11 mouse cellular contexts compared by ENCODE assay signal in genomic region chr17:86132534-86132933, GRCm38 (mm10). TPM values are rescaled to one million over a fixed set of nuclear protein-coding genes. Genes with fewer than 3 reads are reported as not detected.
DNase-seq lines count a peak whose midpoint lies in the region; ATAC-seq and TF ChIP-seq lines count a peak whose summit lies in the region.
"Had no signal": no experiment of that assay in that cellular context is flagged by ENCODE, and none has a peak within 500 bp of the region (broad histone marks: within the 10 kb centered on the region; RNA-seq: fewer than 3 reads in every experiment).

No protein-coding gene starts in this region.

- H3K4me1 ChIP-seq in kidney, adult 2 months (ENCODE audit: control insufficient read depth, insufficient read depth, low read length), result no peaks in the 10 kb centered on the region
- H3K4me1 ChIP-seq in CH12.LX (ENCODE audit: control insufficient read depth in 1 of 2, insufficient read depth in 2 of 2) (peaks cover 3 to 55% of the 10 kb centered on the region in 2 experiments; a peak in 3 of 4 replicates), G1E (ENCODE audit: insufficient read depth, low read depth, low read length) (no peaks in the 10 kb centered on the region; the same call in 1 of the 2 replicates)
- no peaks in the 10 kb centered on the region for H3K4me1 ChIP-seq in kidney, embryonic 14.5 days (ENCODE audit: control insufficient read depth, insufficient read depth, low read length)
- H3K4me1 ChIP-seq: midbrain, embryonic 12.5 days had no signal

- no peak overlapping the region for H3K4me2 ChIP-seq in CH12.LX (ENCODE audit: insufficient read depth, low read depth, poor library complexity, severe bottlenecking)
- no peak overlapping the region for H3K4me2 ChIP-seq in kidney, embryonic 14.5 days (replicated peaks; ENCODE audit: low read depth, low read length)
- H3K4me2 ChIP-seq: midbrain, embryonic 12.5 days had no signal

- ATAC-seq in G1E (ENCODE audit: extremely low read depth, insufficient number of reproducible peaks, low FRiP score, poor library complexity, severe bottlenecking), result peak; percentile 8; the same call in 1 of the 2 replicates
- ATAC-seq in kidney, embryonic 14.5 days (ENCODE audit: low FRiP score, low TSS enrichment), result peak; percentile 78

- H3K9me3 ChIP-seq in CH12.LX (replicated peaks; ENCODE audit: low read length), result no peaks in the 10 kb centered on the region
- H3K9me3 ChIP-seq in G1E (replicated peaks), result no peaks in the 10 kb centered on the region
- no peaks in the 10 kb centered on the region for H3K9me3 ChIP-seq in kidney, embryonic 14.5 days (ENCODE audit: control insufficient read depth, low read length)
- H3K9me3 ChIP-seq: midbrain, embryonic 12.5 days had no signal

- H3K4me3 ChIP-seq in kidney, adult 2 months (ENCODE audit: insufficient read depth, low read depth, low read length), result no peak overlapping the region
- H3K4me3 ChIP-seq in CH12.LX (replicated peaks in 1 of 3; ENCODE audit: low read depth in 2 of 3, low read length in 2 of 3, poor library complexity in 1 of 3) (no peak overlapping the region), G1E (ENCODE audit: low read depth, low read length) (no peak overlapping the region)
- H3K4me3 ChIP-seq in kidney, embryonic 14.5 days (ENCODE audit: low read length), result no peak overlapping the region
- H3K4me3 ChIP-seq: midbrain, embryonic 12.5 days had no signal

- TF ChIP-seq POLR2A in kidney, adult 2 months (IDR thresholded peaks at IDR 0.05; ENCODE audit: low read depth, low read length), result no peak
- TF ChIP-seq POLR2A in CH12.LX (IDR thresholded peaks at IDR 0.05; ENCODE audit: low read depth, low read length), result no peak

- in situ Hi-C loops in CH12.LX (cut with MboI; ENCODE audit: low pct_ligation_motif_present, low pct_unique_long_range_greater_than_20kb, low sequenced_read_pairs), result no loop called here

- H3K79me2 ChIP-seq in CH12.LX (replicated peaks; ENCODE audit: control insufficient read depth, extremely low read depth, insufficient read depth, poor library complexity, severe bottlenecking), result no peaks in the 10 kb centered on the region; the same call in 1 of the 2 replicates

- TF ChIP-seq CTCF in kidney, adult 2 months (conservative IDR thresholded peaks at IDR 0.05; ENCODE audit: insufficient read depth, insufficient read length, low read depth, low read length), result peak; percentile 53
- peak; percentile 19 to 69; a peak in 3 of 4 replicates for TF ChIP-seq CTCF in CH12.LX (conservative IDR thresholded peaks at IDR 0.05 in 1 of 2, IDR thresholded peaks at IDR 0.05 in 1 of 2; ENCODE audit: low read depth in 2 of 2, low read length in 2 of 2)
- no peak for TF ChIP-seq CTCF in G1E (IDR thresholded peaks at IDR 0.05; ENCODE audit: low read depth, low read length)

- WGBS in kidney, adult 2 months, result 39% methylated on average over 5 of the region's 5 CpGs
- 37% methylated on average over 5 of the region's 5 CpGs for WGBS in kidney, embryonic 14.5 days

- H3K27me3 ChIP-seq in kidney, adult 2 months (replicated peaks; ENCODE audit: control insufficient read depth, insufficient read depth, low read length), result no peaks in the 10 kb centered on the region
- H3K27me3 ChIP-seq in CH12.LX (replicated peaks), result no peaks in the 10 kb centered on the region
- no peaks in the 10 kb centered on the region for H3K27me3 ChIP-seq in G1E (ENCODE audit: insufficient read depth, low read length)
- H3K27me3 ChIP-seq in kidney, embryonic 14.5 days (ENCODE audit: control insufficient read depth, insufficient read depth, low read length), result no peaks in the 10 kb centered on the region
- H3K27me3 ChIP-seq: midbrain, embryonic 12.5 days had no signal

- H3K36me3 ChIP-seq in kidney, adult 2 months (ENCODE audit: control insufficient read depth, insufficient read depth, low read length), result peaks cover 3% of the 10 kb centered on the region; the same call in 1 of the 2 replicates
- H3K36me3 ChIP-seq in CH12.LX (replicated peaks in 1 of 2; ENCODE audit: control insufficient read depth in 1 of 2, insufficient read depth in 1 of 2, low read length in 1 of 2) (peaks cover 51 to 83% of the 10 kb centered on the region in 2 experiments), G1E (replicated peaks) (peaks cover 95% of the 10 kb centered on the region)
- H3K36me3 ChIP-seq in kidney, embryonic 14.5 days (ENCODE audit: control insufficient read depth, insufficient read depth, low read length), result peaks cover 51% of the 10 kb centered on the region

- dilution Hi-C loops in CH12.LX (cut with MboI; ENCODE audit: extremely low pct_ligation_motif_present, extremely low pct_unique_long_range_greater_than_20kb, low sequenced_read_pairs), result no loop called here

- H3K9ac ChIP-seq in CH12.LX (ENCODE audit: insufficient read depth, low read depth), result no peak overlapping the region
- H3K9ac ChIP-seq in kidney, embryonic 14.5 days (ENCODE audit: low read depth, low read length), result no peak overlapping the region
- H3K9ac ChIP-seq: midbrain, embryonic 12.5 days had no signal

- H3K27ac ChIP-seq in kidney, adult 2 months (ENCODE audit: insufficient read depth, low read depth, low read length), result no peak overlapping the region
- no peak overlapping the region for H3K27ac ChIP-seq in CH12.LX (ENCODE audit: insufficient read depth, low read depth)
- no peak overlapping the region for H3K27ac ChIP-seq in kidney, embryonic 14.5 days (ENCODE audit: low read depth, low read length)
- H3K27ac ChIP-seq: midbrain, embryonic 12.5 days had no signal

- peak; percentile 54 for DNase-seq in kidney, adult 2 months
- no peak for DNase-seq in kidney, adult 11 months
- DNase-seq in CH12.LX (ENCODE audit: extremely low read depth) (peak; percentile 80), G1E (ENCODE audit: low spot score) (no peak)
- DNase-seq in thymus, postnatal 10 days (ENCODE audit: low spot score in 2 of 2), result no peak
- no peak for DNase-seq in embryo, embryonic 10.5 days (ENCODE audit: low spot score)
- no peak for DNase-seq in natural killer cell, adult 2 months (ENCODE audit: low spot score in 2 of 2)
- DNase-seq: gastrocnemius, postnatal 14 days; left cerebral cortex, postnatal 4 days had no signal

- TF ChIP-seq RAD21 in CH12.LX (IDR thresholded peaks at IDR 0.05; ENCODE audit: low read depth, low read length), result peak; percentile 38

- no peak for TF ChIP-seq EP300 in CH12.LX (IDR thresholded peaks at IDR 0.05; ENCODE audit: low read length)

TF ChIP-seq in CH12.LX, 34 proteins besides CTCF, POLR2A, EP300 and RAD21:
- no peak for TF ChIP-seq JUN (IDR thresholded peaks at IDR 0.05; ENCODE audit: insufficient read depth, low read depth, low read length)
- TF ChIP-seq MXI1 (IDR thresholded peaks at IDR 0.05; ENCODE audit: low read depth, low read length), result no peak
- no peak for TF ChIP-seq USF2 (conservative IDR thresholded peaks at IDR 0.05; ENCODE audit: low read depth, low read length)
- TF ChIP-seq TCF12 (IDR thresholded peaks at IDR 0.05; ENCODE audit: low read depth, low read length), result 0 out of 2 replicates have a peak, but pooled peaks have one; percentile 20
- TF ChIP-seq IRF4 (IDR thresholded peaks at IDR 0.05; ENCODE audit: low read depth, low read length), result no peak
- no peak for TF ChIP-seq ZNF384 (IDR thresholded peaks at IDR 0.05; ENCODE audit: low read depth, low read length)
- no peak for TF ChIP-seq ZMIZ1 (IDR thresholded peaks at IDR 0.05; ENCODE audit: low read depth, low read length)
- peak; percentile 31 for TF ChIP-seq SMC3 (IDR thresholded peaks at IDR 0.05; ENCODE audit: low read depth, low read length)
- no peak for TF ChIP-seq KAT2A (IDR thresholded peaks at IDR 0.05; ENCODE audit: insufficient replicate concordance, low read length)
- TF ChIP-seq POLR2AphosphoS2 (IDR thresholded peaks at IDR 0.05; ENCODE audit: low read depth, low read length), result no peak
- TF ChIP-seq GABPA (IDR thresholded peaks at IDR 0.05; ENCODE audit: insufficient replicate concordance, low read depth, low read length), result no peak

RNA-seq across cellular contexts. Expression of gene Srbd1, which starts 12.4 kb away (rescaled TPM):
- 2.3 and 3.6 TPM in 2 replicates for polyA plus RNA-seq in kidney, adult 2 months (2012; rRNA removed)
- total RNA-seq in CH12.LX (2012; rRNA removed) (21.5 and 24.9 TPM in 2 replicates), CH12.LX (2014; rRNA removed) (24.8 and 25.7 TPM in 2 replicates), G1E (2014; fragmentation: Nextera tagmentation) (33.3 and 36.1 TPM in 2 replicates), G1E (2017) (26.6 and 28.3 TPM in 2 replicates)
- polyA plus RNA-seq in CH12.LX (2012; ENCODE audit: insufficient read length, low read depth) (33.0 and 34.5 TPM in 2 replicates), G1E (2012) (6.2 and 8.9 TPM in 2 replicates)
- 11.6 and 12.7 TPM in 2 replicates for polyA plus RNA-seq in kidney, embryonic 14.5 days (2014; fragmentation: Nextera tagmentation; extraction: Ambion mirVana)

RNA-seq across cellular contexts. Expression of gene Prkce, which starts 35.1 kb away (rescaled TPM):
- 5.0 and 6.1 TPM in 2 replicates for polyA plus RNA-seq in kidney, adult 2 months (2012; rRNA removed)
- total RNA-seq in CH12.LX (2012; rRNA removed), result 10.2 and 11.4 TPM in 2 replicates
- 4.0 and 4.1 TPM in 2 replicates for total RNA-seq in CH12.LX (2014; rRNA removed)
- 10.7 and 13.2 TPM in 2 replicates for polyA plus RNA-seq in CH12.LX (2012; ENCODE audit: insufficient read length, low read depth)
- total RNA-seq in G1E (2014; fragmentation: Nextera tagmentation), result 5.1 and 6.1 TPM in 2 replicates
- total RNA-seq in G1E (2017), result 2.5 and 2.7 TPM in 2 replicates
- 2.0 and 2.2 TPM in 2 replicates for polyA plus RNA-seq in G1E (2012)
- 7.2 and 8.8 TPM in 2 replicates for polyA plus RNA-seq in kidney, embryonic 14.5 days (2014; fragmentation: Nextera tagmentation; extraction: Ambion mirVana)

Comparison
In these comparisons a context has a peak if more than half of its experiments do, and no peak if none do; other contexts are left out.
1. DNase-seq: peak in kidney, adult 2 months (single experiment) and CH12.LX (single experiment); none in kidney, adult 11 months (single experiment), G1E (single experiment), thymus, postnatal 10 days (0 of 2), embryo, embryonic 10.5 days (single experiment) and natural killer cell, adult 2 months (0 of 2).